Mouse (Mus musculus) kidney, embryonic 14.5 days (tissue): ENCODE data around the gene Smc4. TPM values are rescaled to one million over a fixed set of nuclear protein-coding genes. Genes with fewer than 3 reads are reported as not detected.
A peak's percentile ranks its signal among the peaks of the same experiment; 100 is the strongest.

Source experiments
- ATAC-seq: fragments of 200-750 bp; cut with Nextera tagmentation; 2 replicates; pipeline ENCODE4 v1.8.0; 2017; ENCODE audit warnings: moderate number of reproducible peaks, mild to moderate bottlenecking, moderate TSS enrichment, moderate library complexity; ENCODE audit not compliant: low FRiP score, low TSS enrichment
- H3K27ac ChIP-seq: fragments of 300-500 bp; sonication (generic); 2 replicates; pipeline ENCODE4 v1.5.1; 2014; ENCODE audit warnings: low read depth, mild to moderate bottlenecking, low read length, moderate library complexity, mixed read lengths
- H3K27me3 ChIP-seq: fragments of 300-500 bp; sonication (generic); 2 replicates; pipeline ENCODE4 v1.6.1; 2014; ENCODE audit warnings: mild to moderate bottlenecking, low read length; ENCODE audit not compliant: control insufficient read depth, insufficient read depth
- H3K36me3 ChIP-seq: fragments of 300-500 bp; sonication (generic); 2 replicates; pipeline ENCODE4 v1.6.1; 2014; ENCODE audit warnings: low read length, mixed read lengths; ENCODE audit not compliant: control insufficient read depth, insufficient read depth
- H3K4me1 ChIP-seq: fragments of 300-500 bp; sonication (generic); 2 replicates; pipeline ENCODE4 v1.6.1; 2014; ENCODE audit warnings: low read length, mixed read lengths; ENCODE audit not compliant: control insufficient read depth, insufficient read depth
- H3K4me2 ChIP-seq: fragments of 300-500 bp; sonication (generic); replicated peaks from 2 replicates; pipeline ENCODE4 v1.6.1; 2014; ENCODE audit warnings: low read depth, mild to moderate bottlenecking, low read length
- H3K4me3 ChIP-seq: fragments of 300-500 bp; sonication (generic); 2 replicates; pipeline ENCODE4 v1.5.1; 2014; ENCODE audit warnings: mild to moderate bottlenecking, low read length
- H3K9ac ChIP-seq: fragments of 300-500 bp; sonication (generic); 2 replicates; pipeline ENCODE4 v1.6.1; 2014; ENCODE audit warnings: low read depth, mild to moderate bottlenecking, low read length, moderate library complexity
- H3K9me3 ChIP-seq: fragments of 300-500 bp; sonication (generic); 2 replicates; pipeline ENCODE4 v1.6.1; 2016; ENCODE audit warnings: low read length; ENCODE audit not compliant: control insufficient read depth
- WGBS: fragments of 180-500 bp; shearing (Covaris S2); extraction: QIAGEN DNeasy Blood & Tissue Kit; methylation state at CpG from one replicate; pipeline ENCODE4 v1.1.7; 2014; 5-methylcytosine and 5-hydroxymethylcytosine counted together
- microRNA counts: library from miRNA; unstranded; fragments of <30 nt; microRNA quantifications from one replicate; lab custom pipeline; 2017
- microRNA-seq: library from miRNA; unstranded; fragments of <30 nt; microRNA quantifications from one replicate; pipeline ENCODE4, GENCODE M21; 2016
- polyA plus RNA-seq: library from polyadenylated mRNA; unstranded; fragments of >200 nt; fragmentation: Nextera tagmentation; extraction: Ambion mirVana; gene quantifications from 2 replicates; pipeline ENCODE4 v1.2.1, GENCODE M21; 2014

Smc4 gene
- polyA plus RNA-seq, 1 experiment from 2014 or later = 189 TPM

DNA sequence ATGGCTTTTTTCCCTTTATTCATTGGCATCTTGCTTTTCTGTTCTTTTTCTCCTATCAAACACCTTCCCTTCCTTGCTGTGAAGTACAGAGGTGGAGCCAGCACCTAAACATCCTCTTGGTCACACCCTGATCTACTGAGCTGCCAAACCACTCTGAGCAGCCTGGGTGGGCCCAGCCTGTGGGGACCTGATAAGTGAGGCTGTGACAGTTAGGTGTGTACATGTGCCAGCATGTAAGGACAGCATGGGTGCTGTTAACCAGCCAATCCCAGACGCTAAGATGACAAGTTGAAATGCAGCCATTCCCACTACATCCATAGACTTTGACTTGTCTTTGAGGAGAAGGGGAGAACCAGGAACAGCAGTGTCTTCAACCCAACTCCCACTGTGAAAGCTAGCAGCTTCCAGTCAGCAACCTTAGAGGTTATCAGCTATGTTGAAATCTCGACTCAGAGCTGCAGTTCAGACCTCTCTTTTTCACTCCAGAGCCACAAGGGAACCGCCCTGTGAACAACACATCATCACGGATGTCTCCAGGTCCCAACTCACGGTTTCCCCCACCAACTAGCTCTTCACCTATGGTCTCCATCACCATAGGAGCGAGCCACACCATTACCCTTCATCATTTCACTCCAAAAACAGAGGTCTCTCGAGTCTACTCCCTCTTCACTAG lies 50.4 kb downstream of the Smc4 start:
- no peak for ATAC-seq
- Histone ChIP-seq H3K4me3 (no peak overlapping the region), H3K36me3 (no peaks in the 10 kb centered on the region), H3K27ac (no peak overlapping the region), H3K9me3 (no peaks in the 10 kb centered on the region), H3K4me1 (no peaks in the 10 kb centered on the region), H3K27me3 (no peaks in the 10 kb centered on the region), H3K4me2 (no peak overlapping the region), H3K9ac (no peak overlapping the region)
- WGBS = 87% methylated on average over 7 of the region's 7 CpGs

DNA sequence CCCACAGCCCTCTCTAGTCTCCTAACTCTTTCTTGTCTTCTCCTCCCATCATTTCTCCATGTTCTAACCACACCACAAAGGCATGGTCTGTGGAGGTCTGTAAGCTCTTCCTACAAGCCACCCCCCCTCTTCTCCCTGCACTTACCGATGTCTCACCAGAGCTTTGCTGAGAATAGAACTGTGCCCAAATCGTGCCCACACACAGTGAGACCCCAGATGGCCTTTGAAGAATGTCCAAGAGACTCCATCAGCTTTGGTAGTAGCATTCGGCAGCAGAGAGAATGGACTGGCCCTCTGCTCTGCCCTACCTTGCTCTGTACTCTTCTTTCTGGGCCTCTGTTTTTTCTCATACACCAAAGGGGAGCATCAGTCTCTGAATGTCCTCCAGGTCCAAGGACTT lies 51.3 kb downstream of the Smc4 start:
- Histone ChIP-seq H3K4me3 (no peak overlapping the region), H3K9ac (no peak overlapping the region), H3K27ac (no peak overlapping the region), H3K9me3 (no peaks in the 10 kb centered on the region), H3K4me1 (no peaks in the 10 kb centered on the region), H3K36me3 (no peaks in the 10 kb centered on the region), H3K4me2 (no peak overlapping the region), H3K27me3 (no peaks in the 10 kb centered on the region)
- no peak for ATAC-seq
- 91% methylated on average over 3 of the region's 3 CpGs for WGBS

DNA sequence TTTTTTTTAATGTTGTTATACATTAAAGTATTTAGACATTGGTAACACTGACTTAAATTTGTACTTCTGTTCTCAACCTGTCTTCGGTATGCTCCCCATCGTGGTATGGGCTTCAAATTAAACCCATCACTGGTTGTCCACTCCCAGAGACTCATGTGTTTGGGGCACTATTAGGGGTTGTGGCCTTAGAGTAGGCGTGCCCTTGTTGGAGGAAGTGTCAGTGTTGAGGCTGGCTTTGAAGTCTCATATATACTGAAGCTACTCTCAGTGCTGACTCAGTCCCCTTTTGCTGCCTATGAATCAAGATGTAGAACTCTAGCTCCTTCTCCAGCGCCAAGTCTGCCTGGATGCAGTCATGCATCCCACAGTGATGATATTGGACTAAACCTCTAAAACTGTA lies 56.1 kb downstream of the Smc4 start:
- no peak for ATAC-seq
- Histone ChIP-seq H3K27me3 (no peaks in the 10 kb centered on the region), H3K4me1 (no peaks in the 10 kb centered on the region), H3K27ac (no peak overlapping the region), H3K9me3 (no peaks in the 10 kb centered on the region), H3K4me3 (no peak overlapping the region), H3K4me2 (no peak overlapping the region), H3K9ac (no peak overlapping the region), H3K36me3 (no peaks in the 10 kb centered on the region)
- 92% methylated on average over 4 of the region's 4 CpGs for whole genome bisulfite sequencing

DNA sequence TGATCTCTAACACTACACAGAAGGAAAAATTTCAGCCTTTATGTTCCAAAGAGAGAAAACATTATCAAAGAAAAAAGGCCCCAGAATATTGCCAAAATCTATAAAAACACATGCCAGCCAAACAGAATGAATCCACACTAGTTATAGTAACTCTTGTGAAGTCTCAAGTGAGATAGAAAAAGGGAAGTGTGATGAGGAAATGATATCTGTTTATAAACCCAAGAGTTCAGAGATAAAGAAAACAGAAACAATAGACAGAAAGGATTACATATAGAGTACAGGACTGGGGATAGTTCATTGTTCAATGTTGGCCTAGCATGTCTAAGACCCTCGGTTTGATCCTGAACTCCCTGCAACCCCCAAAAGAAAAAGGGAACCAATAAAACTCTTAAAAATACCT lies 58.2 kb downstream of the Smc4 start:
- no peak overlapping the region for H3K9ac ChIP-seq
- H3K36me3 ChIP-seq = no peaks in the 10 kb centered on the region
- no peaks in the 10 kb centered on the region for H3K4me1 ChIP-seq
- 97% methylated on average over 1 of the region's 1 CpGs for WGBS
- no peak overlapping the region for H3K4me3 ChIP-seq
- H3K27ac ChIP-seq = no peak overlapping the region
- H3K9me3 ChIP-seq = no peaks in the 10 kb centered on the region
- no peak overlapping the region for H3K4me2 ChIP-seq
- no peaks in the 10 kb centered on the region for H3K27me3 ChIP-seq
- ATAC-seq = no peak

DNA sequence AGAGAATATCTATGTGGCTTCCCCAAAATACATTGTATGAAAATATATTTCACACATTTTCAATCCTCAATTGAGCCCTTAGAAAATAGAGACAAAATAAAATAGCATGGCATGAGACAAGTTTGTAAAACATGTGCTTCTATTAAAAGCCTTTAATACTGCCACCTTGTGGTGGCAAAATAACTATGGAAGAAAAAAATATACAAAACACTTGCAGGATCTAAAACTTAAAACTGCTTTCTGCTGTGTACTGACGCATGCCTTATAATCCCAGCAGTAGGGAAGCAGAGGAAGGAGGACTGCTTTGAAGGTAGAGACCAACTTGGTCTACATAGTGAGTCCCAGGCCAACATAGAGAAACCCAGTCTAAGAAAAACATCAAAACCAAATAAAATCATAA lies 59.5 kb downstream of the Smc4 start:
- no peak overlapping the region for H3K27ac ChIP-seq
- H3K4me3 ChIP-seq = no peak overlapping the region
- no peaks in the 10 kb centered on the region; the same call in 1 of the 2 replicates for H3K36me3 ChIP-seq
- H3K9ac ChIP-seq = no peak overlapping the region
- H3K9me3 ChIP-seq = no peaks in the 10 kb centered on the region
- no peaks in the 10 kb centered on the region for H3K27me3 ChIP-seq
- no peak overlapping the region for H3K4me2 ChIP-seq
- WGBS = 55% methylated on average over 1 of the region's 1 CpGs
- H3K4me1 ChIP-seq = no peaks in the 10 kb centered on the region
- no peak for ATAC-seq

MicroRNAs encoded within 50 kb of the gene (microRNA counts, 519-probe panel; counts per million panel counts)
- 9,104 counts per million, percentile 92 among the panel's probes with 10 or more counts for microRNA mmu-miR-15b (lab: Ali Mortazavi, UCI)

Small RNA genes within 50 kb of the gene (microRNA-seq; reads per million reads assigned to microRNA genes)
- gene Mir15b (2,311 reads per million, percentile 85 among the genes with 10 or more reads in this experiment), gene Mir16-2 (792 reads per million, percentile 77 among the genes with 10 or more reads in this experiment)

Other genes with a start within 250 kb of the Smc4 start
- 5.1 and 7.0 TPM in 2 replicates for gene 1110032F04Rik, start 135.2 kb upstream of the Smc4 start, polyA plus RNA-seq
- gene Ift80, start 168 bp upstream of the Smc4 start, polyA plus RNA-seq = 11.3 and 22.1 TPM in 2 replicates
- gene Trim59, start 40.0 kb downstream of the Smc4 start, polyA plus RNA-seq = 112 and 164 TPM in 2 replicates
- 27.6 and 41.6 TPM in 2 replicates for gene Kpna4, start 122.4 kb downstream of the Smc4 start, polyA plus RNA-seq
- gene Arl14, start 217.7 kb downstream of the Smc4 start, polyA plus RNA-seq = not detected in 2 replicates